Comparison of ENCODE assay signal across 26 mouse cellular contexts in the genomic region with DNA sequence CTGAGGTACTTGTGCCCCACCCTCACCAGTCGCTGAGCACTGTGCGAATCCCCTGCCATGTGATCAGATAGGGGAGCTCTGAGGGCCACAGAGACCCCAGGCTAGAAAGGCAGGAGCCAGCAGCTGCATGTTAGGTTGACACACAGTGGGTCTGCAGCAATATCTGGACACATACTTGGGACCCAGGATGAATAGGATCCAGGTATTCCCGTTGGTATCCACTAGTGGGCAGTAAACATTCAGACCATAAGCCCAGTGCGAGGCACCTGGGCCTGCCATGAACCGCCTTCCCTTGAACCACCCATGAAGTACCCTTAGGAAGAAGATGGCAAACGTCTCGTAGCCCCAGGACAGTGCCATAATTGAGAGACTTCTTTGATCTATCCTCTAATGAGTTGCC. TPM values are rescaled to one million over a fixed set of nuclear protein-coding genes. Genes with fewer than 3 reads are reported as not detected.
A peak's percentile ranks its signal among the peaks of the same experiment; 100 is the strongest.
DNase-seq lines count a peak whose midpoint lies in the region; ATAC-seq and TF ChIP-seq lines count a peak whose summit lies in the region.
"Had no signal": no experiment of that assay in that cellular context is flagged by ENCODE, and none has a peak within 500 bp of the region (broad histone marks: within the 10 kb centered on the region; RNA-seq: fewer than 3 reads in every experiment).

No protein-coding gene starts in this region.

- H3K27me3 ChIP-seq in kidney, adult 2 months (replicated peaks; ENCODE audit: control insufficient read depth, insufficient read depth, low read length): no peaks in the 10 kb centered on the region
- no peaks in the 10 kb centered on the region for H3K27me3 ChIP-seq in kidney, embryonic 15.5 days
- H3K27me3 ChIP-seq in CH12.LX (replicated peaks): peaks cover 10% of the 10 kb centered on the region
- H3K27me3 ChIP-seq in ES-Bruce4 (ENCODE audit: control insufficient read depth, insufficient read depth, low read length, poor library complexity, severe bottlenecking): no peaks in the 10 kb centered on the region
- no peaks in the 10 kb centered on the region for H3K27me3 ChIP-seq in hindbrain, embryonic 10.5 days (ENCODE audit: insufficient read depth, poor library complexity, severe bottlenecking)
- H3K27me3 ChIP-seq: neural tube, embryonic 13.5 days had no signal

- dilution Hi-C loops in CH12.LX (cut with MboI; ENCODE audit: extremely low pct_ligation_motif_present, extremely low pct_unique_long_range_greater_than_20kb, low sequenced_read_pairs): no loop called here

- no peaks in the 10 kb centered on the region for H3K36me3 ChIP-seq in kidney, adult 2 months (ENCODE audit: control insufficient read depth, insufficient read depth, low read length)
- H3K36me3 ChIP-seq in kidney, embryonic 15.5 days: no peaks in the 10 kb centered on the region
- H3K36me3 ChIP-seq in CH12.LX (replicated peaks in 1 of 2; ENCODE audit: control insufficient read depth in 1 of 2, insufficient read depth in 1 of 2, low read length in 1 of 2): no peaks in the 10 kb centered on the region
- no peaks in the 10 kb centered on the region for H3K36me3 ChIP-seq in ES-Bruce4 (ENCODE audit: control insufficient read depth, insufficient read depth, low read length, poor library complexity, severe bottlenecking)
- H3K36me3 ChIP-seq in hindbrain, embryonic 10.5 days: no peaks in the 10 kb centered on the region
- H3K36me3 ChIP-seq: forebrain, embryonic 10.5 days; G1E; neural tube, embryonic 13.5 days had no signal

- no peak overlapping the region for H3K4me2 ChIP-seq in kidney, embryonic 15.5 days
- H3K4me2 ChIP-seq in CH12.LX (ENCODE audit: insufficient read depth, low read depth, poor library complexity, severe bottlenecking): no peak overlapping the region
- H3K4me2 ChIP-seq: neural tube, embryonic 13.5 days had no signal

- no peak overlapping the region for H3K27ac ChIP-seq in kidney, adult 2 months (ENCODE audit: insufficient read depth, low read depth, low read length)
- no peak overlapping the region for H3K27ac ChIP-seq in kidney, embryonic 15.5 days
- H3K27ac ChIP-seq in CH12.LX (ENCODE audit: insufficient read depth, low read depth): no peak overlapping the region
- no peak overlapping the region for H3K27ac ChIP-seq in ES-Bruce4 (ENCODE audit: insufficient read depth, low read length)
- H3K27ac ChIP-seq in hindbrain, embryonic 10.5 days: no peak overlapping the region
- H3K27ac ChIP-seq: forebrain, embryonic 10.5 days; heart, adult 2 months; neural tube, embryonic 13.5 days had no signal

- TF ChIP-seq EP300 in CH12.LX (IDR thresholded peaks at IDR 0.05; ENCODE audit: low read length) (no peak), ES-Bruce4 (IDR thresholded peaks at IDR 0.05; ENCODE audit: insufficient read depth, low read depth, low read length) (no peak)

- H3K79me2 ChIP-seq in CH12.LX (replicated peaks; ENCODE audit: control insufficient read depth, extremely low read depth, insufficient read depth, poor library complexity, severe bottlenecking): no peaks in the 10 kb centered on the region

- no peaks in the 10 kb centered on the region for H3K9me3 ChIP-seq in kidney, embryonic 15.5 days (replicated peaks)
- H3K9me3 ChIP-seq in CH12.LX (replicated peaks; ENCODE audit: low read length): peaks cover 2% of the 10 kb centered on the region
- H3K9me3 ChIP-seq in ES-Bruce4 (replicated peaks; ENCODE audit: control insufficient read depth, insufficient read depth, low read length, poor library complexity, severe bottlenecking): no peaks in the 10 kb centered on the region
- H3K9me3 ChIP-seq in hindbrain, embryonic 10.5 days: no peaks in the 10 kb centered on the region
- H3K9me3 ChIP-seq: forebrain, embryonic 10.5 days; neural tube, embryonic 13.5 days had no signal

- H3K4me1 ChIP-seq in kidney, adult 2 months (ENCODE audit: control insufficient read depth, insufficient read depth, low read length): no peaks in the 10 kb centered on the region
- H3K4me1 ChIP-seq in kidney, embryonic 15.5 days: peaks cover 11% of the 10 kb centered on the region; the same call in 1 of the 2 replicates
- peaks cover 4 to 15% of the 10 kb centered on the region in 2 experiments; a peak in 3 of 4 replicates for H3K4me1 ChIP-seq in CH12.LX (ENCODE audit: control insufficient read depth in 1 of 2, insufficient read depth in 2 of 2)
- no peaks in the 10 kb centered on the region for H3K4me1 ChIP-seq in ES-Bruce4 (ENCODE audit: control insufficient read depth, insufficient read depth, low read length)
- H3K4me1 ChIP-seq in hindbrain, embryonic 10.5 days (replicated peaks): no peaks in the 10 kb centered on the region
- H3K4me1 ChIP-seq: forebrain, embryonic 10.5 days; neural tube, embryonic 13.5 days had no signal

- 0 out of 2 replicates have a peak, but pooled peaks have one; percentile 21 for TF ChIP-seq CTCF in kidney, adult 2 months (conservative IDR thresholded peaks at IDR 0.05; ENCODE audit: insufficient read depth, insufficient read length, low read depth, low read length)
- peak in 1 of 2 experiments; percentile 25; a peak in 1 of 4 replicates for TF ChIP-seq CTCF in CH12.LX (conservative IDR thresholded peaks at IDR 0.05 in 1 of 2, IDR thresholded peaks at IDR 0.05 in 1 of 2; ENCODE audit: low read depth in 2 of 2, low read length in 2 of 2)
- peak; percentile 47 for TF ChIP-seq CTCF in ES-Bruce4 (IDR thresholded peaks at IDR 0.05; ENCODE audit: low read depth, low read length)

- DNase-seq in kidney, adult 2 months: no peak
- DNase-seq in CH12.LX (ENCODE audit: extremely low read depth): no peak
- no peak for DNase-seq in hindbrain, embryonic 10.5 days (ENCODE audit: low spot score)
- DNase-seq in left cerebral cortex, adult 18-20 months (ENCODE audit: low spot score in 2 of 2): no peak
- DNase-seq: adrenal gland, adult 2 months; cerebellum, adult 9-11 months; gastrocnemius, postnatal 14 days; heart, adult 2 months; kidney, adult 9 months; midbrain, embryonic 14.5 days; right cerebral cortex, adult 18-20 months; thymus, postnatal 14 days had no signal

- no peak for TF ChIP-seq POLR2A in kidney, adult 2 months (IDR thresholded peaks at IDR 0.05; ENCODE audit: low read depth, low read length)
- TF ChIP-seq POLR2A in CH12.LX (IDR thresholded peaks at IDR 0.05; ENCODE audit: low read depth, low read length) (no peak), ES-Bruce4 (IDR thresholded peaks at IDR 0.05; ENCODE audit: insufficient read depth, low read length) (no peak)

- in situ Hi-C loops in CH12.LX (cut with MboI; ENCODE audit: low pct_ligation_motif_present, low pct_unique_long_range_greater_than_20kb, low sequenced_read_pairs): no loop called here

- TF ChIP-seq RAD21 in CH12.LX (IDR thresholded peaks at IDR 0.05; ENCODE audit: low read depth, low read length): peak; percentile 1; the same call in 1 of the 2 replicates

- no peak overlapping the region for H3K4me3 ChIP-seq in kidney, adult 2 months (ENCODE audit: insufficient read depth, low read depth, low read length)
- H3K4me3 ChIP-seq in kidney, embryonic 15.5 days (replicated peaks): no peak overlapping the region
- H3K4me3 ChIP-seq in CH12.LX (replicated peaks in 1 of 3; ENCODE audit: low read depth in 2 of 3, low read length in 2 of 3, poor library complexity in 1 of 3): no peak overlapping the region
- no peak overlapping the region for H3K4me3 ChIP-seq in ES-Bruce4 (ENCODE audit: low read depth, low read length)
- no peak overlapping the region for H3K4me3 ChIP-seq in hindbrain, embryonic 10.5 days
- H3K4me3 ChIP-seq: forebrain, embryonic 10.5 days; heart, adult 2 months; neural tube, embryonic 13.5 days had no signal

- no peak overlapping the region for H3K9ac ChIP-seq in kidney, embryonic 15.5 days
- no peak overlapping the region for H3K9ac ChIP-seq in CH12.LX (ENCODE audit: insufficient read depth, low read depth)
- no peak overlapping the region for H3K9ac ChIP-seq in ES-Bruce4 (ENCODE audit: low read depth, poor library complexity, severe bottlenecking)
- H3K9ac ChIP-seq: neural tube, embryonic 13.5 days had no signal

- no peak for ATAC-seq in kidney, embryonic 15.5 days (replicated peaks; ENCODE audit: low FRiP score)
- ATAC-seq in erythroid progenitor cell, adult 5-6 weeks (replicated peaks; ENCODE audit: low FRiP score, poor library complexity, severe bottlenecking): 0 out of 2 replicates have a peak, but pooled peaks have one; percentile 37

- 73% methylated on average over 7 of the region's 7 CpGs for WGBS in kidney, adult 2 months
- 74% methylated on average over 7 of the region's 7 CpGs for WGBS in kidney, embryonic 15.5 days
- WGBS in hindbrain, embryonic 10.5 days: 69% methylated on average over 7 of the region's 7 CpGs

RNA-seq across cellular contexts. Expression of a gene that starts 32.8 kb away (rescaled TPM):
- polyA plus RNA-seq in kidney, adult 2 months (2012; rRNA removed): 0.04 and 0.08 TPM in 2 replicates
- 0.05 and 0.10 TPM in 2 replicates for polyA plus RNA-seq in kidney, embryonic 15.5 days (2015; fragmentation: Nextera tagmentation; extraction: Ambion mirVana)
- total RNA-seq in CH12.LX (2012; rRNA removed) (not detected in 2 replicates), CH12.LX (2014; rRNA removed) (not detected in 2 replicates)
- polyA plus RNA-seq in CH12.LX (2012; ENCODE audit: insufficient read length, low read depth) (0.06 TPM in 1 of 2 replicates, not detected in the other), ES-Bruce4 (2011; ENCODE audit: insufficient read depth, insufficient read length, low read depth, missing spikeins) (0.56 and 0.84 TPM in 2 replicates)
- 1.1 TPM in 1 of 2 replicates, not detected in the other for total RNA-seq in erythroid progenitor cell, adult 5-6 weeks (2015; ENCODE audit: low replicate concordance)
- total RNA-seq in erythroid progenitor cell, adult 5-6 weeks (2017; ENCODE audit: low replicate concordance): not detected in 2 replicates
- 0.24 TPM in 1 of 2 replicates, not detected in the other for polyA plus RNA-seq in hindbrain, embryonic 10.5 days (2016; fragmentation: Nextera tagmentation; extraction: Ambion mirVana)
- under 1 TPM; 0.07 to 0.26 TPM for total RNA-seq in left cerebral cortex, adult 18-20 months (2021)
- total RNA-seq: heart, adult 2 months; hematopoietic stem cell, adult 5-6 weeks; liver, adult 2 months had no signal
- polyA plus RNA-seq: C2C12; forebrain, embryonic 10.5 days; heart, adult 2 months; heart, embryonic 16.5 days; liver, adult 2 months; lung, embryonic 16.5 days; neural tube, embryonic 13.5 days had no signal

RNA-seq across cellular contexts. Expression of a gene that starts 46.2 kb away (rescaled TPM):
- 2.6 and 3.0 TPM in 2 replicates for polyA plus RNA-seq in kidney, adult 2 months (2012; rRNA removed)
- 0.33 and 0.36 TPM in 2 replicates for polyA plus RNA-seq in kidney, embryonic 15.5 days (2015; fragmentation: Nextera tagmentation; extraction: Ambion mirVana)
- total RNA-seq in CH12.LX (2012; rRNA removed) (not detected in 2 replicates), CH12.LX (2014; rRNA removed) (not detected in 2 replicates)
- polyA plus RNA-seq in CH12.LX (2012; ENCODE audit: insufficient read length, low read depth) (not detected in 2 replicates), ES-Bruce4 (2011; ENCODE audit: insufficient read depth, insufficient read length, low read depth, missing spikeins) (not detected in 2 replicates)
- total RNA-seq in erythroid progenitor cell, adult 5-6 weeks (2015; ENCODE audit: low replicate concordance): 1.8 TPM in 1 of 2 replicates, not detected in the other
- total RNA-seq in erythroid progenitor cell, adult 5-6 weeks (2017; ENCODE audit: low replicate concordance): not detected in 2 replicates
- polyA plus RNA-seq in hindbrain, embryonic 10.5 days (2016; fragmentation: Nextera tagmentation; extraction: Ambion mirVana): 0.21 and 0.22 TPM in 2 replicates
- total RNA-seq in left cerebral cortex, adult 18-20 months (2021): not detected
- total RNA-seq: G1E; heart, adult 2 months; layer of hippocampus, postnatal 25 days; left cerebral cortex, postnatal 25 days had no signal
- polyA plus RNA-seq: adrenal gland, adult 2 months; C2C12; cortical plate, adult 2 months; G1E; heart, embryonic 16.5 days; midbrain, embryonic 14.5 days had no signal

RNA-seq across cellular contexts. Expression of a gene that starts 56.1 kb away (rescaled TPM):
- 96.5 and 113 TPM in 2 replicates for polyA plus RNA-seq in kidney, adult 2 months (2012; rRNA removed)
- polyA plus RNA-seq in kidney, embryonic 15.5 days (2015; fragmentation: Nextera tagmentation; extraction: Ambion mirVana): 174 and 176 TPM in 2 replicates
- total RNA-seq in CH12.LX (2012; rRNA removed) (31.5 and 45.7 TPM in 2 replicates), CH12.LX (2014; rRNA removed) (66.4 and 74.6 TPM in 2 replicates)
- polyA plus RNA-seq in CH12.LX (2012; ENCODE audit: insufficient read length, low read depth) (91.7 and 108 TPM in 2 replicates), ES-Bruce4 (2011; ENCODE audit: insufficient read depth, insufficient read length, low read depth, missing spikeins) (141 and 150 TPM in 2 replicates)
- total RNA-seq in erythroid progenitor cell, adult 5-6 weeks (2015; ENCODE audit: low replicate concordance): 2.2 and 2.5 TPM in 2 replicates
- total RNA-seq in erythroid progenitor cell, adult 5-6 weeks (2017; ENCODE audit: low replicate concordance): 4.6 and 4.9 TPM in 2 replicates
- polyA plus RNA-seq in hindbrain, embryonic 10.5 days (2016; fragmentation: Nextera tagmentation; extraction: Ambion mirVana): 153 and 181 TPM in 2 replicates
- total RNA-seq in left cerebral cortex, adult 18-20 months (2021): 10 to 100 TPM; 39.1 to 47.5 TPM
